Mouse (Mus musculus): ENCODE data around the gene Gpr85. TPM values are rescaled to one million over a fixed set of nuclear protein-coding genes. Genes with fewer than 3 reads are reported as not detected.
A peak's percentile ranks its signal among the peaks of the same experiment; 100 is the strongest.
"Not testable (repeated sequence)": the region's sequence is repeated elsewhere in the genome, so short reads cannot be mapped to it uniquely, and the experiment has no call there.

The Gpr85 gene
- 10 to 100 TPM; 43.6 to 48.1 TPM for total RNA-seq (2021)

- peak; percentile 43 to 68 for DNase-seq (ENCODE audit: low spot score in 2 of 2)
- intact Hi-C loops (cut with DNase I): loop anchor here (5.0 to 10.0 kb wide), 4 partner anchors 82 to 545 kb away; partner anchors contain the start of gene Bmt2
These were observed at the start of gene Gpr85 for GRCm38 (mm10) chr6:13839345-13840054. TSS of gene Gpr85 (minus strand) at chr6:13839942.

- no peak for DNase-seq (ENCODE audit: low spot score in 2 of 2)
- intact Hi-C loops (cut with DNase I): no loop called here
These were observed 45.3 kb upstream of the Gpr85 start for GRCm38 (mm10) chr6:13884877-13885592.

- DNase-seq (ENCODE audit: low spot score in 2 of 2): no peak
- intact Hi-C loops (cut with DNase I): no loop called here
These were observed 43.2 kb upstream of the Gpr85 start for GRCm38 (mm10) chr6:13882919-13883318.

DNA sequence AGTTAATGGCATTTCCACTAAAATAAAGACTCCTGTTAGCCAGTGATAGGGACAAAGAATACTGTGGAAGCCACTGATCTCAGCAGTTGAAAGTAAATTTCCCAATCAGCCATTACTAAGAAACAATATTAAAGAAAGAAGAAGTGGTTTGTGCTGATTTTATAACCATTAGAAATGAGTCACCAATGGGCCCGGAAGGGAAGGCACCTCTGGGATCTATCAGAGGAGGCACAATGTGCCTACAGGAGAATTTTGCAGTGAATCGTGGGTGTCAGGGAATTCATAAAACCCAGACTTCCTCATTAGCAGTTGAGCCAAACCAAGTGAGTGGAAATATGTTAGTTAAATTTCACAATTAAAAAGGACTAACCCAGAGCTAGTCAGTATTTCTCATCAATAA lies 34.2 kb upstream of the Gpr85 start:
- intact Hi-C loops (cut with DNase I): no loop called here
- no peak for DNase-seq (ENCODE audit: low spot score in 2 of 2)

DNA sequence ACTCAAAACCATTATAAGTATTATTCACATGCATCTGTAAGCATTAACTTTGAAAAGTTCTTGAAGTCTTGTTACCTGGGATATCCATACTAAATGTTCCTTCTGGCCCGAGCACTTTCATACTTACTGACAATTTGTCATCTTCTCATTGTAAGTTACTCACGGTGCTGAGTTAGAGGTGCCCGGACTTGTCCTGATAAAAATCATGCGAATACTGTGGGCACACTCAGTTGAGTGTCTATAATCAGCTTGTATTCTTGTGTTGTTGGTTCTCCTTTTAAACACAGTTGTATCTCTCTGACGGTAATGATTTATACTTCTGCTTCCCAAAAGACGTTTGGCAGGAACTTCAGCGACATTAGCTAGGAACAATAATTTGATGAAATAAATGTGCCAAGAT lies 32.3 kb upstream of the Gpr85 start:
- intact Hi-C loops (cut with DNase I): no loop called here
- DNase-seq (ENCODE audit: low spot score in 2 of 2): peak; percentile 3 to 4

GRCm38 (mm10) chr6:13871625-13871958 lies 31.9 kb upstream of the Gpr85 start:
- intact Hi-C loops (cut with DNase I): loop anchor here (1.0 to 2.0 kb wide), 2 partner anchors 34 to 263 kb away; partner anchors contain the start of gene Tmem168
- no peak for DNase-seq (ENCODE audit: low spot score in 2 of 2)

GRCm38 (mm10) chr6:13870919-13871624 lies 31.3 kb upstream of the Gpr85 start, which contains the start of gene 2610001J05Rik:
TSS of gene 2610001J05Rik (minus strand) at chr6:13871518.
- intact Hi-C loops (cut with DNase I): loop anchor here (1.0 to 2.0 kb wide), 2 partner anchors 34 to 262 kb away; partner anchors contain the start of gene Tmem168
- peak; percentile 88 to 96 for DNase-seq (ENCODE audit: low spot score in 2 of 2)

DNA sequence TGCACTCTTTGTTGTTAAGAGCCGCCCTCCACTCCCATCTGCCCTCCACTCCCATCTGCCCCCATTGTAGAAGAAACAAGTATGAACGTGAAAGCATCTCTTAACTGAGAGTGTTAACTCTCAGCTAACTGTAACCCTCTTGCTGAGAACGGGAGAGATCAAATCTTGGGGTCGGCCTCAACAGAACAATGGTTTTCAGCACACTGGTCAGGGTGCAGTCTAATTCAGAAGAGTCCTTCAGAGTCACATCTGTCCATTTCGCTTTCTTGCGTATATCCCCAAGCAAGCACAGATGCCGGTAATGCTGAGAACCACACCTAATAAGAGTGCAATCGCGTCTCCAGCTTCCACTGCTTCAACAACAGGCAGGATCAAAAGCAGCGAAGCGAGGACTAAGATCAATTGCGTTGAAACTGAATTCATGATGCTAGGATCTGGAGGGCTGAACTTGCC lies 30.6 kb upstream of the Gpr85 start:
- intact Hi-C loops (cut with DNase I): loop anchor here (2.0 kb wide), 1 partner anchor 262 kb away; the partner anchor contains the start of gene Tmem168

GRCm38 (mm10) chr6:13860596-13860995 lies 20.9 kb upstream of the Gpr85 start:
- no peak for DNase-seq (ENCODE audit: low spot score in 2 of 2)
- intact Hi-C loops (cut with DNase I): no loop called here

More for the DNA sequence above, 30.6 kb upstream of the Gpr85 start:
- peak; percentile 6 to 11 for DNase-seq (ENCODE audit: low spot score in 2 of 2)

- intact Hi-C loops (cut with DNase I): no loop called here
- no peak for DNase-seq (ENCODE audit: low spot score in 2 of 2)
These were observed 20.3 kb upstream of the Gpr85 start for GRCm38 (mm10) chr6:13859877-13860585.

DNA sequence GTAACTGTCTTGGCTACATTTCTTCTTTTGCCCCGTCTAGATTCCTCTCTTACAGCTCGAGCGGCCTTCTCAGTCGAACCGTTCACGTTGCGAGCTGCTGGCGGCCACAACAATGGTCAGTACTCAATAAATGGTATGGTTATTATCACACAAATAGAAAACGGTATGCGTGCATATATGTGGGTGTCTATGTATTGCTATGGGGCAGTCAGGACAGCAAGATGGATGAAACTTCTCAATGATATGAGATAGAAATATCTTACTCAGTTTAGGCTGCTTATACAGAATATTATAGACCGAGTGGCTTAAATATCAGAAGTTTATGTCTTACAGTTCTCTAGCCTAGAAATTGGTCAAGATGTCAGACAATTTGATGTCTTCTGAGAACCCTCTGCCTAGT lies 14.5 kb upstream of the Gpr85 start:
- intact Hi-C loops (cut with DNase I): no loop called here
- DNase-seq (ENCODE audit: low spot score in 2 of 2): no peak

GRCm38 (mm10) chr6:13853244-13853643 lies 13.5 kb upstream of the Gpr85 start:
- no peak for DNase-seq (ENCODE audit: low spot score in 2 of 2)
- intact Hi-C loops (cut with DNase I): no loop called here

DNA sequence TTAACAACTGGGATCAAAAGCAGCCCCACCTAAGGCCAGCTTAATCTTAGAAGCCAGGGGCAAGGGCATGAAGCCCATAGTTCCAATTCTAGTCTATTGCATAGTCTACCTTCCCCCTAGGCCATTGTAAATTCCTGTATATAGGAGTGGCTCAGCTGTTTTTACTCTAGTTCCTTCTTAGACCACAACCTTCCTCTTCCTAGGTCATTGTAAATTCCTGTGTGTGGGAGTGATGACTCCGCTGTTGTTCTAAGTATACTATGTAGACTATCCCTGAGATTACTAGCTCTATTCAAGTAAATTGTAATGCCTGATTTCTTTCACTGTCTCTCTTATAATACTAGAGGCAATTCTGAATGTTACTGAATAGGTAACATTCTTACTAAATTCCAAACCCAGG lies 6.3 kb upstream of the Gpr85 start:
- DNase-seq (ENCODE audit: low spot score in 2 of 2); intact Hi-C loops (cut with DNase I): not testable (repeated sequence)

GRCm38 (mm10) chr6:13838677-13839344 lies 931 bp downstream of the Gpr85 start:
- intact Hi-C loops (cut with DNase I): loop anchor here (5.0 to 10.0 kb wide), 4 partner anchors 82 to 544 kb away; partner anchors contain the start of gene Bmt2

GRCm38 (mm10) chr6:13837916-13838676 lies 1.6 kb downstream of the Gpr85 start:
- intact Hi-C loops (cut with DNase I): loop anchor here (1.0 to 10.0 kb wide), 5 partner anchors 33 to 543 kb away; partner anchors contain the start of genes 2610001J05Rik and Bmt2
- peak; percentile 37 to 46 for DNase-seq (ENCODE audit: low spot score in 2 of 2)

More at GRCm38 (mm10) chr6:13838677-13839344, 931 bp downstream of the Gpr85 start:
- DNase-seq (ENCODE audit: low spot score in 2 of 2): peak; percentile 84 to 88

GRCm38 (mm10) chr6:13836967-13837570 lies 2.7 kb downstream of the Gpr85 start:
- intact Hi-C loops (cut with DNase I): loop anchor here (1.0 to 10.0 kb wide), 5 partner anchors 34 to 542 kb away; partner anchors contain the start of genes 2610001J05Rik and Bmt2

More at GRCm38 (mm10) chr6:13836967-13837570, 2.7 kb downstream of the Gpr85 start:
- DNase-seq (ENCODE audit: low spot score in 2 of 2): peak; percentile 23 to 39
